Mouse (Mus musculus) G1E (cell line): Measurements from ENCODE around the gene Rtp3. TPM values are rescaled to one million over a fixed set of nuclear protein-coding genes. Genes with fewer than 3 reads are reported as not detected.

ENCODE experiments used
- ATAC-seq: 2 replicates; pipeline ENCODE4 v1.8.0; 2016; ENCODE audit warnings: mild to moderate bottlenecking; ENCODE audit not compliant: insufficient number of reproducible peaks, poor library complexity, low FRiP score, severe bottlenecking; ENCODE audit errors: extremely low read depth
- DNase-seq: peaks from one replicate; pipeline ENCODE4 v3.0.0; 2012; ENCODE audit warnings: low spot score
- H3K27me3 ChIP-seq: 2 replicates; pipeline ENCODE4 v1.6.1; 2012; ENCODE audit warnings: mild to moderate bottlenecking, low read length, inconsistent platforms; ENCODE audit not compliant: insufficient read depth
- H3K36me3 ChIP-seq: replicated peaks from 2 replicates; pipeline ENCODE3; 2012; ENCODE audit warnings: mild to moderate bottlenecking, inconsistent platforms
- H3K4me1 ChIP-seq: 2 replicates; pipeline ENCODE4 v1.6.1; 2012; ENCODE audit warnings: low read depth, low read length, inconsistent platforms, mixed read lengths; ENCODE audit not compliant: insufficient read depth
- H3K4me3 ChIP-seq: 2 replicates; pipeline ENCODE4 v1.5.1; 2012; ENCODE audit warnings: low read depth, mild to moderate bottlenecking, inconsistent platforms, low read length, moderate library complexity, mixed read lengths
- H3K9me3 ChIP-seq: replicated peaks from 2 replicates; pipeline ENCODE4 v1.6.1; 2012; ENCODE audit warnings: inconsistent platforms
- CTCF ChIP-seq: IDR thresholded peaks from 2 replicates; pipeline ENCODE4 v1.5.1; 2012; ENCODE audit warnings: low read depth, low read length, inconsistent platforms, mixed read lengths
- GATA1 ChIP-seq: IDR thresholded peaks from 2 replicates; pipeline ENCODE4 v1.6.1; 2012; ENCODE audit warnings: borderline replicate concordance, low read length, inconsistent platforms, mixed read lengths
- GATA2 ChIP-seq: IDR thresholded peaks from 2 replicates; pipeline ENCODE4 v1.6.1; 2012; ENCODE audit warnings: low read depth, low read length, inconsistent platforms, borderline replicate concordance
- POLR2AphosphoS5 ChIP-seq: IDR thresholded peaks from 2 replicates; pipeline ENCODE4 v1.6.1; 2012; ENCODE audit warnings: low read depth, low read length, inconsistent platforms; ENCODE audit not compliant: insufficient replicate concordance
- TAL1 ChIP-seq: conservative IDR thresholded peaks from 2 replicates; pipeline ENCODE4 v1.6.1; 2012; ENCODE audit warnings: low read depth, low read length, inconsistent platforms, mixed read lengths
- polyA plus RNA-seq: library from polyadenylated mRNA; stranded (reverse); fragments of >175 nt; gene quantifications from 2 replicates; pipeline ENCODE4 v1.2.3, GENCODE M21; 2012
- total RNA-seq, 2 experiments: library from RNA; stranded (forward) in 1 of 2; stranded (reverse) in 1 of 2; fragments of 200-1000 nt in 1 of 2; fragments of >200 nt in 1 of 2; fragmentation: Nextera tagmentation in 1 of 2; gene quantifications; 2 replicates each; pipeline ENCODE4 v1.2.3; 2014 to 2017

The Rtp3 gene
- total and polyA plus RNA-seq, 3 experiments: 0.16 TPM; not detected in 2

- Histone ChIP-seq H3K9me3 (no peaks in the 10 kb centered on the region), H3K4me3 (no peak overlapping the region)
- no peak for DNase-seq
These were observed 25.1 kb downstream of the Rtp3 start for GRCm38 (mm10) chr9:110965062-110965909.

GRCm38 (mm10) chr9:110963566-110964115, 26.7 kb downstream of the Rtp3 start:
- no peaks in the 10 kb centered on the region for H3K27me3 ChIP-seq
- ATAC-seq (no peak), DNase-seq (no peak)
- H3K4me1 ChIP-seq: no peaks in the 10 kb centered on the region
- no peaks in the 10 kb centered on the region for H3K36me3 ChIP-seq
- no peak for TF ChIP-seq GATA2
- TF ChIP-seq TAL1: no peak
- no peak for TF ChIP-seq CTCF
- no peak for TF ChIP-seq POLR2AphosphoS5
- no peak for TF ChIP-seq GATA1
- no peak overlapping the region for H3K4me3 ChIP-seq
- no peaks in the 10 kb centered on the region for H3K9me3 ChIP-seq

More at GRCm38 (mm10) chr9:110965062-110965909, 25.1 kb downstream of the Rtp3 start:
- TF ChIP-seq POLR2AphosphoS5 (no peak), GATA2 (no peak), TAL1 (no peak), CTCF (no peak), GATA1 (no peak)
- ATAC-seq: no peak
- no peaks in the 10 kb centered on the region for H3K27me3 ChIP-seq
- no peaks in the 10 kb centered on the region for H3K36me3 ChIP-seq
- no peaks in the 10 kb centered on the region for H3K4me1 ChIP-seq

- Histone ChIP-seq H3K27me3 (0 out of 2 replicates have a peak, but pooled peaks cover 3% of the 10 kb centered on the region), H3K9me3 (no peaks in the 10 kb centered on the region), H3K36me3 (no peaks in the 10 kb centered on the region), H3K4me3 (no peak overlapping the region), H3K4me1 (no peaks in the 10 kb centered on the region)
- ATAC-seq: no peak
- DNase-seq: no peak
- TF ChIP-seq GATA1 (no peak), POLR2AphosphoS5 (no peak), GATA2 (no peak), CTCF (no peak), TAL1 (no peak)
These were observed 29.0 kb downstream of the Rtp3 start for GRCm38 (mm10) chr9:110961386-110961785.

- Histone ChIP-seq H3K4me1 (no peaks in the 10 kb centered on the region), H3K36me3 (no peaks in the 10 kb centered on the region), H3K27me3 (peaks cover 7% of the 10 kb centered on the region; the same call in 1 of the 2 replicates), H3K9me3 (no peaks in the 10 kb centered on the region), H3K4me3 (no peak overlapping the region)
- ATAC-seq (no peak), DNase-seq (no peak)
- no peak for TF ChIP-seq GATA2
- no peak for TF ChIP-seq POLR2AphosphoS5
- no peak for TF ChIP-seq CTCF
- TF ChIP-seq TAL1: no peak
- TF ChIP-seq GATA1: no peak
These were observed 29.9 kb downstream of the Rtp3 start for GRCm38 (mm10) chr9:110960230-110961149.

GRCm38 (mm10) chr9:110959669-110960068, 30.7 kb downstream of the Rtp3 start:
- ATAC-seq (no peak), DNase-seq (no peak)
- H3K9me3 ChIP-seq: no peaks in the 10 kb centered on the region
- H3K4me3 ChIP-seq: no peak overlapping the region
- peaks cover 7% of the 10 kb centered on the region; the same call in 1 of the 2 replicates for H3K27me3 ChIP-seq
- H3K36me3 ChIP-seq: no peaks in the 10 kb centered on the region
- no peaks in the 10 kb centered on the region for H3K4me1 ChIP-seq
- TF ChIP-seq GATA1 (no peak), POLR2AphosphoS5 (no peak), CTCF (no peak), TAL1 (no peak), GATA2 (no peak)
